Comparison of ENCODE assay signal across 25 mouse cellular contexts in the genomic region with DNA sequence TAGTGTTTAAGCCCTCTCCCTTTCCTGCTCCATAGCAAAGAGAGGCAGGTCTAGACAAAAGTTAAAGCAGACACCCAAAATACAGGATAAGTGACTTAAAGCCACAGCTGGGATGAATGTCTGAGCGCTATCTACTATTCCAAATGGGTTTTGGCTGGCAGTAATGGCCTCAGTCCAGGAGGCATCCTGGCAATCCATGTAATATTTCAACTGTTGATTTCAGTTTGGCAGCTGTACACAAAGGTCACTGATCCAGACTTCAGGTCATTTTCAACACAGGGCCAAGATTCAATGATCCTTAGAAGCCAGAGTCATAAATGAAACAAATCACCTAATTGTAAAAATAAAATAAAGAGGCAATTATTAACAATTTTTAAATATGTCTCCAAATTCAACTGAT.
DNase-seq lines count a peak whose midpoint lies in the region; ATAC-seq lines count a peak whose summit lies in the region.
"Had no signal": no experiment of that assay in that cellular context is flagged by ENCODE, and none has a peak within 500 bp of the region (broad histone marks: within the 10 kb centered on the region; RNA-seq: fewer than 3 reads in every experiment).

No protein-coding gene starts in this region.

- no peak overlapping the region for H3K4me2 ChIP-seq in heart, embryonic 12.5 days
- H3K4me2 ChIP-seq: forebrain, embryonic 15.5 days; heart, embryonic 13.5 days; hindbrain, embryonic 14.5 days; limb, embryonic 15.5 days; liver, embryonic 15.5 days; lung, embryonic 15.5 days; neural tube, embryonic 13.5 days had no signal

- WGBS in heart, embryonic 12.5 days: 73% methylated on average over 1 of the region's 1 CpGs

- no peak overlapping the region for H3K27ac ChIP-seq in heart, embryonic 12.5 days (ENCODE audit: poor library complexity, severe bottlenecking)
- H3K27ac ChIP-seq: forebrain, embryonic 15.5 days; gastrocnemius, adult 2 months; heart, embryonic 13.5 days; hindbrain, embryonic 14.5 days; limb, embryonic 10.5 days; limb, embryonic 15.5 days; liver, embryonic 15.5 days; lung, embryonic 15.5 days; midbrain, embryonic 10.5 days; neural tube, embryonic 13.5 days had no signal

- no peaks in the 10 kb centered on the region for H3K36me3 ChIP-seq in heart, embryonic 12.5 days
- H3K36me3 ChIP-seq: forebrain, embryonic 15.5 days; G1E; heart, embryonic 13.5 days; limb, embryonic 10.5 days; limb, embryonic 15.5 days; liver, embryonic 15.5 days; lung, embryonic 15.5 days; midbrain, embryonic 10.5 days; neural tube, embryonic 13.5 days had no signal

- intact Hi-C loops in left cerebral cortex, postnatal 4 days (cut with DNase I): loop anchor here (10.0 kb wide), 1 partner anchor 1905 kb away; the partner anchor contains the start of gene Epha6
- intact Hi-C loops in left cerebral cortex, postnatal 10 days (cut with DNase I): no loop called here
- intact Hi-C loops in heart, postnatal 36 days (cut with DNase I): loop anchor here (5.0 to 10.0 kb wide), 2 partner anchors 55 to 138 kb away; no protein-coding TSS in a partner anchor

- no peaks in the 10 kb centered on the region for H3K27me3 ChIP-seq in heart, embryonic 12.5 days (replicated peaks)
- H3K27me3 ChIP-seq: forebrain, embryonic 15.5 days; heart, embryonic 13.5 days; limb, embryonic 15.5 days; liver, embryonic 15.5 days; lung, embryonic 15.5 days; neural tube, embryonic 13.5 days had no signal

- H3K9ac ChIP-seq in heart, embryonic 12.5 days: no peak overlapping the region
- H3K9ac ChIP-seq: forebrain, embryonic 15.5 days; heart, embryonic 13.5 days; hindbrain, embryonic 14.5 days; limb, embryonic 15.5 days; liver, embryonic 15.5 days; lung, embryonic 15.5 days; neural tube, embryonic 13.5 days had no signal

- H3K9me3 ChIP-seq in heart, embryonic 12.5 days (replicated peaks): no peaks in the 10 kb centered on the region
- H3K9me3 ChIP-seq: forebrain, embryonic 15.5 days; G1E; heart, embryonic 13.5 days; limb, embryonic 10.5 days; limb, embryonic 15.5 days; liver, embryonic 15.5 days; lung, embryonic 15.5 days; midbrain, embryonic 10.5 days; neural tube, embryonic 13.5 days had no signal

- peak; percentile 43 for DNase-seq in adrenal gland, postnatal 10 days
- no peak for DNase-seq in adrenal gland, adult 18-20 months (ENCODE audit: low spot score in 2 of 2)
- DNase-seq in heart, adult 18-20 months: peak; percentile 41 to 44
- DNase-seq in left cerebral cortex, postnatal 4 days: peak; percentile 19
- no peak for DNase-seq in left cerebral cortex, postnatal 10 days (ENCODE audit: extremely low spot score in 1 of 2, low spot score in 2 of 2)
- peak; percentile 8 to 10 for DNase-seq in heart, postnatal 36 days
- DNase-seq in frontal cortex, postnatal 10 days (ENCODE audit: low spot score in 2 of 2): no peak
- DNase-seq: cerebellum, adult 11-12 months; cerebellum, postnatal 25 days; gastrocnemius, adult 2 months; gastrocnemius, postnatal 36 days; thymus, adult 2 months; thymus, postnatal 36 days had no signal

- no peaks in the 10 kb centered on the region for H3K4me1 ChIP-seq in heart, embryonic 12.5 days (replicated peaks)
- H3K4me1 ChIP-seq: forebrain, embryonic 15.5 days; heart, embryonic 13.5 days; limb, embryonic 10.5 days; limb, embryonic 15.5 days; liver, embryonic 15.5 days; lung, embryonic 15.5 days; midbrain, embryonic 10.5 days; neural tube, embryonic 13.5 days had no signal

- no peak for ATAC-seq in heart, embryonic 12.5 days (ENCODE audit: insufficient number of reproducible peaks, low FRiP score)
- ATAC-seq: forebrain, embryonic 15.5 days; intestine, postnatal 0 days had no signal

- no peak overlapping the region for H3K4me3 ChIP-seq in heart, embryonic 12.5 days
- H3K4me3 ChIP-seq: forebrain, embryonic 15.5 days; gastrocnemius, adult 2 months; heart, embryonic 13.5 days; limb, embryonic 10.5 days; limb, embryonic 15.5 days; liver, embryonic 15.5 days; lung, embryonic 15.5 days; midbrain, embryonic 10.5 days; neural tube, embryonic 13.5 days had no signal

Comparison
In these comparisons a context has a peak if more than half of its experiments do, and no peak if none do; other contexts are left out.
1. DNase-seq: peak in adrenal gland, postnatal 10 days (single experiment), heart, adult 18-20 months (2 of 2), left cerebral cortex, postnatal 4 days (single experiment) and heart, postnatal 36 days (2 of 2); none in adrenal gland, adult 18-20 months (0 of 2), left cerebral cortex, postnatal 10 days (0 of 2) and frontal cortex, postnatal 10 days (0 of 2).